In the genomic region with DNA sequence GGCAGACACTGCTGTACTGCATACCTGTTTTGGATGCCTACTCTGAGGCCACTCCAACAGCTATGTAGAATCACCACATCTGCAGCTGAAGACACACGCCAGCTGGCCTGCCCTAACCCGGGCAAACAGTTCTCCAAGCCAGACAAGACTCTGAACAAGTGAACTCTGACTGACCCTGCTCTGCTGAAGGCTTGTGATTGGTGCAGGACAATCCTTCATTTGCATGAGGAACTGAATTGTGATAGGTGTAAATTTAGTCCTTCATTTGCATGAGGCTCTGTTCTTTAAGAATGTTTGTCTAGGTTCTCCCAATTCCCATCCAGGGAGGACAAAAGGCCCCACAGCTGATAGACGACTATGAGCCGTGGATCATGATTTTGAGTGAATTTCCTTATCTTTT, we compare ENCODE assay signal across 15 mouse cellular contexts.
"Had no signal": no experiment of that assay in that cellular context is flagged by ENCODE, and none has a peak within 500 bp of the region (broad histone marks: within the 10 kb centered on the region; RNA-seq: fewer than 3 reads in every experiment).

No protein-coding gene starts in this region.

- H3K27me3 ChIP-seq: neural tube, embryonic 13.5 days; neural tube, embryonic 15.5 days; stomach, embryonic 15.5 days had no signal

- H3K4me2 ChIP-seq: neural tube, embryonic 13.5 days; neural tube, embryonic 15.5 days; stomach, embryonic 15.5 days had no signal

- H3K9me3 ChIP-seq: neural tube, embryonic 13.5 days; neural tube, embryonic 15.5 days; stomach, embryonic 15.5 days had no signal

- DNase-seq: retina, postnatal 1 day; right cerebral cortex, adult 18-20 months; right cerebral cortex, postnatal 14 days; right cerebral cortex, postnatal 25 days; right cerebral cortex, postnatal 4 days; spleen, adult 18-20 months; thymus, adult 18-20 months; thymus, adult 2 months; thymus, postnatal 14 days; thymus, postnatal 25 days; thymus, postnatal 36 days had no signal

- H3K4me3 ChIP-seq: neural tube, embryonic 13.5 days; neural tube, embryonic 15.5 days; stomach, embryonic 15.5 days had no signal

- H3K36me3 ChIP-seq: neural tube, embryonic 13.5 days; neural tube, embryonic 15.5 days; stomach, embryonic 15.5 days had no signal

- H3K9ac ChIP-seq: neural tube, embryonic 13.5 days; neural tube, embryonic 15.5 days; stomach, embryonic 15.5 days had no signal

- H3K27ac ChIP-seq: neural tube, embryonic 13.5 days; neural tube, embryonic 15.5 days; stomach, embryonic 15.5 days; stomach, postnatal 0 days had no signal

- H3K4me1 ChIP-seq: neural tube, embryonic 13.5 days; stomach, embryonic 15.5 days had no signal
